Mouse (Mus musculus): ENCODE data around the gene Esf1. TPM values are rescaled to one million over a fixed set of nuclear protein-coding genes. Genes with fewer than 3 reads are reported as not detected.

The Esf1 gene
- 0.08 and 0.16 TPM in 2 replicates for polyA plus RNA-seq (2012; rRNA removed)

DNA sequence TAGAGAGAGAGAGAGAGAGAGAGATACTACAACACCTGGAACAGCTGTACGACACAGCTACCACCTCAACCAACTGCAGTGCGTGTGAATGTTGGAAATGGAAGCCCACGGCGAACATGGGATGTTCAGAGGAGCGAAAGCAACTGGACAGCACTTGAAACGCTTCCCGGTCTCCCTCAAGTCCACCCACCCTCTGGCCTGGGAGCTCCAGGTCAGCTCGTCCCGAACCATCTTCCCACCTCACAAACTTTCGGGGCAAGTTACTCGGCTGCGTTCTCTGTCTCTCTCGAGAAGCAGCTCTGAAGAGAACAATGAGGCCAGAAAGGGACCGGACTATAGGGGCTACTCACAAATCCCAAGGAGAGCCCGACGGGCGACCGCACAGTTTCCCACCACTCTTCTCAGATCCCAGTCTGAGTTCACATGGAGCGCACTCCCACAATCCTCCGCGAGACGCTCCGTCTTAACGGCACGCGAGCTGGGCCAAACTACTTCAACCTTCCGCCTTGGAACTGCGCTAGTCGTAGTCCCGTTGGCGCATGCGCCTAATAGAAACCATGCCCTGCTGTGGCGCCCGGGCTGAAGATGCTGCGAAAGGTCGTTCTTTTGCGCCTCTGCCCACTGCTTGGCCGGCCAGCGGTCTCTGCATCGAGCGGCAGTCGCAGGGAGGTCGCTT lies at the start of gene Esf1, which contains the start of gene Ndufaf5:
TSS of gene Esf1 (minus strand) at position 438 of the 676 bp plus-strand sequence.
TSS of gene Ndufaf5 (plus strand) at position 523 of the 676 bp plus-strand sequence.

DNA sequence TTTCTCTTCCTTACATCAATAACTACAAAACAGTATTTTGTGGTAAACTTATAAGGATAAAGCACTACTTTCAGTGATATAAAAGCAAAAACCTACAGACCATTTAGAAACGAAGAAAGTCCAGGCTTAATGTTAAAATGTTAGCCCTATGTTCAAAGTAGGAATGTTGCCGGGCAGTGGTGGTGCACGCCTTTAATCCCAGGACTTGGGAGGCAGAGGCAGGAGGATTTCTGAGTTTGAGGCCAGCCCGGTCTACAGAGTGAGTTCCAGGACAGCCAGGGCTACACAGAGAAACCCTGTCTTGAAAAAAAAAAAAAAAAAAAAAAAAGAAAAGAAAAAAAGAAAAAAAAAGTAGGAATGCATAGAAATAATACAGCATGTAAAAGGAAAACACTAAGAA lies 18.6 kb downstream of the Esf1 start, which contains the start of gene Gm17374:
TSS of gene Gm17374 (plus strand) at position 301 of the 400 bp plus-strand sequence.

Other genes with a start within 250 kb of the Esf1 start
- 1.6 and 2.0 TPM in 2 replicates for gene Tasp1, start 103.8 kb downstream of the Esf1 start, polyA plus RNA-seq (2012; rRNA removed)
- not detected in 2 replicates for gene Gm17374, start 18.5 kb downstream of the Esf1 start, polyA plus RNA-seq (2012; rRNA removed)
- gene Ndufaf5, start 85 bp upstream of the Esf1 start, polyA plus RNA-seq (2012; rRNA removed) = 0.62 and 1.2 TPM in 2 replicates
- not detected in 2 replicates for gene Sel1l2, start 219.1 kb upstream of the Esf1 start, polyA plus RNA-seq (2012; rRNA removed)
- 2.3 and 3.8 TPM in 2 replicates for gene Macrod2, start 224.7 kb upstream of the Esf1 start, polyA plus RNA-seq (2012; rRNA removed)